Mouse (Mus musculus) left cerebral cortex, postnatal 14 days (tissue): ENCODE measurements around the gene Col6a6. TPM values are rescaled to one million over a fixed set of nuclear protein-coding genes. Genes with fewer than 3 reads are reported as not detected.

Experiments used
- DNase-seq, 2 experiments: peaks; one replicate each; pipeline ENCODE4 v3.0.0; 2021 to 2022; ENCODE audit warnings: low spot score in 2 of 2, mixed read lengths in 1 of 2
- intact Hi-C: fragments of 180-260 bp; cut with DNase I; formaldehyde crosslinking; loops from one replicate; pipeline ENCODE4 v1.15.1; 2025
- total RNA-seq, 2 experiments: library from RNA; stranded (reverse); gene quantifications; 2 replicates each; pipeline ENCODE4 v1.2.3; 2021

Gene Col6a6
- total RNA-seq, 2 experiments from 2014 or later: 0.49 to 0.51 TPM

DNA sequence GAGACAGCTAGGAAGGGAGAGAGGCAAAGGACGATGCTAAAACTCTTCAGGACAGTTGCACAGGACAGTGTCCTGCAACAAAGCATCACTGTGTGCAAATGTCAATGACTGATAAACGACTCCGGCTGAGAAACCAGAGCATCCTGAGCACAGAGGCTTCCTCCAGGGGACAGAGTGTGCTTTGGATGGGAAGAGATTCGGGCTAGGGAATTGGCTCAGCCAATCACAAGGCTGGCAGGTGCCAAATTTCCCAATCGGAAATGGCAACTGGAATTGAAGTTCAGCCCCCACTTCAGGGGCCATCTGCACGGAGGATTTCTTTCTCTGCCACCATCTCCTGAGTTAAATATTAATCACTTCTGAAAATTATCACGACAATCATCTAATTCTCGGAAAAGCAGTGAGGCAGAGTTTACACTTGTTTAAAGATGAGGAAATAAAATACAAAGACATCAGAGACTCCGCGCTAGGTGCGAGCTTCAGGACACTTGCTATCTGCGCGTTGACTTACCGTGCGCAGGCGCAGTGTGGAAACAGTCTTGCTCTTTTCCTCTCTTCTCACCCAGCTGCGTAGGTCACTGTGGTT is 18.9 kb downstream of the Col6a6 start:
- DNase-seq: no peak
- intact Hi-C loops: no loop called here

GRCm38 (mm10) chr9:105803416-105803815 is 24.5 kb downstream of the Col6a6 start:
- DNase-seq: no peak
- intact Hi-C loops: no loop called here

DNA sequence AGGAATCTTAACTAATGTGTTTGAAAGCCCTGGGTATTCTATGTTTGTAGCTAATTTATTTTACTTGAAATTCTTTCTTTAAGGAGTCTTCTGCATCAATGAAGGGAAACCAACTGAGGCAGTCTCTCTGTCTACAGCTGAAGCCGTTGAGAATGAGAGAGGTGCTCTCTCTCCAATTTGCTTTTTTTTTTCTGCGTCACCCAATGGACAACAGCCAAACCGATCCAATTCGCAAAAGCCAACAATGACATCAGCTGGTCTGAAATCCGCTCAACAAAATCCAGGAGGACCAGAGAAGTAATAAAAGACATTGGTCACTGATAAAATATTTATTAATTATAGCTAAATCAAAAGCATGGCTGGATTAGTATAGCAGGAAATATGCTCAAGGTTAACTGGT is 26.5 kb downstream of the Col6a6 start:
- intact Hi-C loops: no loop called here
- DNase-seq: no peak

DNA sequence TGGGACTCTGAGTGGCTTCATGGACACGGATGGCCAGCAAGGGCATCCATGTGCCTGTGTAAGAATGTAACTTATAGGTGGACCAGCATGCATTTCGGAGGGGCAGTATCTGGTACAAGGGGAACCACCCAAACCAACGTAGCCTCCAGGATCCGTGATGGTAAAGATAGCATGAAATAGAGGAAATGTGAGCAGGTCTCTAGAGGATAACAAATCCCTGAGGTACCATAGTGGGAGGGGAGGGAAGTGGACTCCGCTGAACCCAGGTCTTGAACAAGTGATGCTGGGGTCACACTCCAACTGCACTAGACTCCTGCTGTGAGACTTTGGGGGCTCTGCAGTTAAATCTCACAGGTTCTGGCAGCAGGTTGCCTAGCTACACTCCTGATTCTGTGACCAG is 27.7 kb downstream of the Col6a6 start:
- intact Hi-C loops: no loop called here
- no peak for DNase-seq

DNA sequence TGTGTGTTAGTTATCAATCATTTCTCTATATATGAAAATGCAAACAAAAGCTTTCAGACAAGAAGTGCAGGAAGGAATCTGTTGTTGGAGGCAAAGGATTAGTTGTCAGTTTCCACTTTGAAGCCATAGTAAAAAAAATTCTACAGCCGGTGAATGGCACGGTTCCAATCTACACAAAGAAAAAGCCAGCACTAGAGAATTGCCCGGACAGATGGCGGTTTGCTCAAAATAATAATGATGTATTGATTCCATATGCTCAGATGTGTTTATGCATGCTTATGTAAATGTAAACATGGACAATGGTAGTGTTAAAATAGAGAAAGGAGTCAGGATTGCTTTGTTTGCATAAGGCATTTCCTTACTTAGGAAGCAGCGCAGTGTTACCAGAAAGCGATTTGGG is 31.8 kb downstream of the Col6a6 start:
- DNase-seq: no peak

GRCm38 (mm10) chr9:105794965-105795364 is 33.0 kb downstream of the Col6a6 start:
- no peak for DNase-seq
- intact Hi-C loops: no loop called here

More for the DNA sequence above, 31.8 kb downstream of the Col6a6 start:
- intact Hi-C loops: no loop called here

- intact Hi-C loops: no loop called here
- DNase-seq: no peak
These were observed 36.1 kb downstream of the Col6a6 start for GRCm38 (mm10) chr9:105791810-105792209.

- intact Hi-C loops: no loop called here
- DNase-seq: no peak
These were observed 39.8 kb downstream of the Col6a6 start for GRCm38 (mm10) chr9:105788203-105788602.

GRCm38 (mm10) chr9:105787800-105788199 is 40.2 kb downstream of the Col6a6 start:
- no peak for DNase-seq
- intact Hi-C loops: no loop called here

DNA sequence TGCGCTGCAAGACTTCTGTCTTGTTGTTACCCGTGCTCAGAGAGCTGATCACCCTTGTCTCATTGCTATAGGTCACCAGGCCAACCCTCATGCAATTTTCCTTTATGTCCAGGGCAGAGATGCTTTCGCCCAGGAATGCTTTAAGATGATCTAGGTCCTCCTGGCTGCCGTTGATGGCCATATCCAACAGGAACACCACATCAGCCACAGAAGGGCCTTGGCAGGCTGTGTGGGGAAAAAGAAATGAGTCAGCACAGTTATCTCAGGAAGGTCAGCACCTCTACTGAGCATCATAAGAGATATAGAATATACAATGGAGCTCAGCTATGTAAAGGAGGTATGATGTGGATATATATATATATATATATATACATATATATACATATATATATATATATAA is 43.9 kb downstream of the Col6a6 start:
- no peak for DNase-seq

GRCm38 (mm10) chr9:105780696-105781095 is 47.3 kb downstream of the Col6a6 start:
- DNase-seq: no peak
- intact Hi-C loops: no loop called here

More for the DNA sequence above, 43.9 kb downstream of the Col6a6 start:
- intact Hi-C loops: no loop called here

DNA sequence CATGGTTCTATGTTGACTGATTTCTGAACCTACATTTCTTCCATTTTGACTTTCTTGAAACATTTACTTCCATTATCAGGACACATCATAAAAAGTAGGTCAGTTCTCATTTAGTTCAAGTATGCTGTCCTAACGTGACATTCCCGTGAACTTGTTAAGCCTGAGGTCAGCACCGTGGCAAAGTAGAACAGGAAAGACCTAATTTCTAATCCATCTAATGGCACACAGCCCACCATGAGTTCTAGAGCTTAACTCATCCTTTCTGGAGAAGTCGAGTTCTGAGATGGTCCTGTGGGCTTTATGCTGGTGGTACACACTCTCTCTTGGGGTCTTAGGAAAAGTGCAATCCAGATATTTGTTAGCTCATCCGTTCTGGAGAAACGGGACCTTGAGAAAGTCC is 49.2 kb downstream of the Col6a6 start:
- no peak for DNase-seq
- intact Hi-C loops: no loop called here

- DNase-seq: no peak
- intact Hi-C loops: no loop called here
These were observed 53.1 kb downstream of the Col6a6 start for GRCm38 (mm10) chr9:105774878-105775277.

- intact Hi-C loops: no loop called here
- DNase-seq: no peak
These were observed 53.6 kb downstream of the Col6a6 start for GRCm38 (mm10) chr9:105774321-105774720.

GRCm38 (mm10) chr9:105771380-105771779 is 56.6 kb downstream of the Col6a6 start:
- DNase-seq: no peak
- intact Hi-C loops: no loop called here

DNA sequence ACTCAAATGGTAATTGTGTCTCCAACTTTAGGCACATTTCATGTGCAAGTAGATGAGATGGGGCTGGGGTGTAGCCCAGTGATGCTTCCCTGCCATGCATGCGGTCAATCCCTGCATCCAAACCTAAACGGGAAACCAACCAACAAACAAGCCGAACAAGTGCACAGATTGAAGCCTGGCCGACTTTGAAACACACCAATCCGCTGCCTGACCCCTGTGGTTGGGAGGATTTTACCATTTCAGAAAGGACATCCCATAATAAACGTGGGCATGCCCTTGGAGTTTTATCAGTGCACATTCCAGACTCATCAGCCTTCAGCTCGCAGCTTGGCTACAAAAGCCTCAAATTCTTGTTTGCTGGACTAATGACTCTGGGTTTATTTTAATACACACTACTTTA is 57.3 kb downstream of the Col6a6 start:
- intact Hi-C loops: no loop called here
- DNase-seq: no peak

GRCm38 (mm10) chr9:105765891-105766290 is 62.1 kb downstream of the Col6a6 start:
- DNase-seq: no peak
- intact Hi-C loops: no loop called here

- intact Hi-C loops: no loop called here
- no peak for DNase-seq
These were observed 63.3 kb downstream of the Col6a6 start for GRCm38 (mm10) chr9:105764681-105765080.

DNA sequence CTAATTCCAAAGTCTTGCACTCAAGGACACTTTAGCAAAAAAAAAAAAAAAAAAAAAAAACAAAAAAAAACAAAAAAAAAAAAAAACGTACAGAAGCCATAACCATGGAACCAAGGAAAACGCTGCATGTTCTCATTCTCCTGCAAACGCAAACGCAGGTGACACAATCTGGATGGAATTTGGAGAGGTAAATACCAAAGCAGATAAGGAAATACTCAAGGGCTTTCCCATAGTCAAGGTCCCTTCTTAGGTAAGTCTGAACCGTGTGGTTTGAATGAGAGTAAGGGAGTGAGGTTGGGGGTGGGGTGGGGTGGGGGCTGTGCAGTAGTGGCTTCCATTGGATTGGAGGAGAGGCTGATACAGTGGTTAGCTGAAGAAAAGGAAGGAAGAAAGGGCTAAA is 63.8 kb downstream of the Col6a6 start:
- intact Hi-C loops: no loop called here
- no peak for DNase-seq

DNA sequence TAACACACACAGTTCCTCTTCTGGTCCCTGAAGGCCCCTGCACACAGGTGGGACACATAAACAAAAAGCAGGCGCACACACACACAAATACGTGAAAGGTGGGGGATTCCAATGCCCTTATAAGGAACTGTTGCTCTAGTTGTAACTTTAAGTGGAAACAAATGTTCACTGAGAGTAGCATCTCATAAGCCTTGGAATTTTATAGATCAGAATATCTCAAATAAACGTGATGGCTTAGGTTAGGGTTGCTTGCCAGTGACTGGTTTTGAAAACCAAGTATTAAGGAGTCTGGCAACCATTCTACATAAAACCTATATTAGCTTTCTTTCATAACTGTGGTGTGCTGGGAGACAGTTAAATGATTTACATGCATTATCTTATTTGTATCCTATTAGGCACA is 64.3 kb downstream of the Col6a6 start:
- intact Hi-C loops: no loop called here

DNA sequence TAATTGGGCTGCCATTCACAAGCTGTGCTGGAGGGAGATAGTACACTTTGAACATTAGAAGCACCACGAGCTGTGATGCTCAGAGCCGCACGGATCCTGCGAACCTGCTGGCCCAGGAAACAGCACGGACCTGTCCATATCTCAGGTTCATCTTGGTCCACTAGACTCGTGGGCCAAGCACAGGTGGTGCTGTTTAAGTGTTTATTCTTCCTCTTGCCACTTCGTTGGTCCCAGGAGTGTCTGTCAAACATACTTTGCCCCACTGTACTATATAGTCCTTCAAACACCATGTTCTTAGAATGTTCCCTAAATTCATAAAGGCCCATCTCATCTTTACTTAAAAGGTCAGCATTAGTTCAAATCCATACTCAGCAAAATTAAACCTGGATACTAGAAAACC is 65.7 kb downstream of the Col6a6 start:
- no peak for DNase-seq
- intact Hi-C loops: no loop called here

More for the DNA sequence above, 64.3 kb downstream of the Col6a6 start:
- no peak for DNase-seq

DNA sequence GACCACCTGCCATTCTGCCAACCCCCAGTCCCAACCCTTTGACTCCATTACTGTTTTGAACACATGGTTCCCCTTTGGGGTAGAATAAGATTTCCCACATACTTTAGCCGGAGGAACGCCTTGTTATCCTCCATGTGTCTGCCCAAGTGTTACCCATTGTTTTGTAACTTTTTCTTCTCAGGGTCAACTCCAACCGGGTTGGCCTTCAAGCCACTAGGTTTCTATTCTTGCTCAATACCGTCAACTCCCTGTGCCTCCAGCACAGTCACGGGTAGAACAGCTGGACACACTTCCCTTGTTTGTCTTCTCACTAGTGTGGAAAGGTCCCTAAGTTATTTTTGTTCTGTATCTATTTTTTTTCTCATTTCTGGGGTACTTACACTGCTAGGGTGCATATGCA is 69.1 kb downstream of the Col6a6 start:
- intact Hi-C loops: no loop called here
- DNase-seq: no peak
